Mouse (Mus musculus) olfactory bulb, adult 2 months (tissue): ENCODE data around the gene Gm44790.

ENCODE experiments used
- CTCF ChIP-seq: fragments of 200-500 bp; IDR thresholded peaks from 2 replicates; pipeline ENCODE4 v1.5.1; 2012; ENCODE audit warnings: low read depth, mild to moderate bottlenecking, low read length, moderate library complexity; ENCODE audit not compliant: insufficient read depth
- POLR2A ChIP-seq: fragments of 200-500 bp; IDR thresholded peaks from 2 replicates; pipeline ENCODE4 v1.6.1; 2012; ENCODE audit warnings: mild to moderate bottlenecking, low read depth, low read length, moderate library complexity; ENCODE audit not compliant: insufficient read depth

- TF ChIP-seq POLR2A = no peak
- no peak for TF ChIP-seq CTCF
Measured at GRCm38 (mm10) chr6:86395969-86396368, 30.5 kb upstream of the Gm44790 start.
